Mouse (Mus musculus) monocyte, adult 5-6 weeks (primary cell): Measurements from ENCODE around the gene Pdpk1. TPM values are rescaled to one million over a fixed set of nuclear protein-coding genes. Genes with fewer than 3 reads are reported as not detected.
A peak's percentile ranks its signal among the peaks of the same experiment; 100 is the strongest.

Source experiments
- ATAC-seq: fragments of 153-309, 156-312 bp; replicated peaks from 2 replicates; pipeline ENCODE4 v1.8.0; 2017; ENCODE audit warnings: mild to moderate bottlenecking; ENCODE audit not compliant: low TSS enrichment, insufficient number of reproducible peaks, severe bottlenecking, poor library complexity, low FRiP score
- total RNA-seq: library from RNA; stranded (forward); fragments of 200-1000, 200-491, 200-594 nt; gene quantifications from 3 replicates; pipeline ENCODE4 v1.2.3, GENCODE M21; 2017

The Pdpk1 gene
- total RNA-seq, 1 experiment from 2014 or later, result 37.3 TPM

DNA sequence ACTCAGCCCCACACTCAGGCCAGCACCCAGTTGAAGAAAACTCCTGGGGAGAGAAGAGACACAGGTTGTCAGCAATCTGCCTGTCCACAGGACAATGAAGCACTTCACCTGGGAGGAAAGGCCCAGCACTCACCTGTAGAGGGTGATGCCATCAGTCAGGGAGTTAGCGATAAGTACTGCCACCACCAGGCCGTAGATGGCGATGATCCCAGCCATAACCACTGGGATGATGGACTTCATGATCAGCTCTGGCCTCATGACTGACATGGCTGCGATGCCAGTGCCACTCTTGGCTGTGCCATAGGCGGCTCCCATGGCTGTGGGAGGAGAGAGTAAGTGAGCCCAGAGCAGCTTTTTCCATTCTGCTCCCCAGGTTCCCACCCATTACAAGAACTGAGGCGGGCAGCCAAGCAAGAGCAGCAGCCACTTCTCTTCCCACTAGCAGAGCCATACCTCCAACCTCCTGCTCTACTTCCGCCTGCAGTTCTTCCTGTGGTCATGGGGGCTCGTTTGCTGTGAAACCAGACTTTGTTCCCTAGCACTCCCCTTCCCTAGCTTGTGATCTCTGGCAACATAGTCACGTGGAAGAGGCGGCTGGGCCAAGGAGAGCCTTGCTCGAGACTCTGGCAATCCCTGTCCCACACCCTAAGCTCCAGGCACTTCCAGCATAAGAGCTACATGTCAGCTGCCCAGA, 14.0 kb upstream of the Pdpk1 start:
- ATAC-seq, result no peak

DNA sequence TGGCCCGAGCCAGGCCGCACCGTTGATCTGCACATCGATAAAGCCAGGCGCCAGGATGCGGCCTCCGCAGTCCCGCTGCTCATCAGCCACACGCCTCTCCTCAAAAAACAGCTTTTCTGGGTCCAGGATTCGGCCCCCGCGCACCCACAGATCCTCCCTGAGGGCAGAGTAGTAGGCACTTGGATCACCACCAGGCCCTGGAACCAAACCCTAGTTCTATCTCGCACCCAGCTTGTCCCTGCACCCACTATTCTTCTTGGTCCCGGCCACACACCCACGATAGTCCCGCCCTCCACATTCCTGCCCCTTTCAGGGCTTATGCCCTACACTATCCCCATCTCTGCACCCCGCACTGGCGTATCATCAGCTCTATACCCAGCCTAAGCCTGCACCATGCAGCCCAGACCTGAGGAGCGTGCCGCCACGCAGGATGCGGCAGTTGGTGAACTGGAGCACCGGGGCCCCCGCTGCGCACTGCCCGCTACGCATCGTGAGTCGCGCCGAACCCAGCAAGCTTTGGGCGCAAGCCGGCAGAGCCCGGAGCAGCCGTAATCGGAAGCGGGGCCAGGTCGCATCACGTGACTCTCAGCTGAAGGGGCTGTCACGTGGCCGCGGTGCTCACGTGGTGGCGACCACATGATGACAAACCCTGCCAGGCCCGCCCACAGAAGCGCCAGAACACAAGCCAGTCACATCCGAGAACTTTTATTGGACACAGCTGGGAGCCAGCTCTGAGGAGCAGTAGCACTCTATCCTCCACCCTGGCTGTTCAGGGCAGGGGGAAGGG, 12.6 kb upstream of the Pdpk1 start, which contains the start of gene Amdhd2:
TSS of gene Amdhd2 (minus strand) at position 591 of the 787 bp plus-strand sequence.
- peak; percentile 73 for ATAC-seq

DNA sequence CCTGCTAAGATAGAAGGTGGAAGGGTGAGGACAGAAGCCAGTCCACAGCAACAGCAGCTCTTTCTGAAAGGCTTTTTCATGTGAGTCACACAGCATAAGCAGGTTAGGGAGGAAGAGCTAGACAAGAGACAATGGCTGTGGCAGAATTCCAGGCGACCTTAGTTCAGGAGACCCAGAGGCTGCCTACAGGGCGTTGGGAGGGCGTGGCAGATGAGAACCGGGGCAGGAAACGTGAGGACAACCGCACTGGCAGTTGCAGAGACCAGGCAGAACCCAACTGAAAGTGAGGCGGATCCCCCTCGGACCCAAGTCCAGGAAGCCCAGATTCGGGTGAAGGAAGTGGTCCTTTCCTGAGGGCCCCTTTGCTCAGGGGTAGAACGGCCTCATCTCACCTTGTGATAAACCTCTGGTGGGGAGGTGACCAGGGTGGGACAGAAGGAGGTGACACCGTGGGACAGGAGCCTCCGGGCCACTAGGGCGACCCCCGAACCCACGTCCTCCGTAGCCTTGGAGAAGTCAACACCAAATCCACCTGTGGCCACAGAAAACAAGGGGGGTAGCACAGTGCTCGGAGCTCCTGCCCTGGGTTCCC, 12.0 kb upstream of the Pdpk1 start:
- no peak for ATAC-seq

DNA sequence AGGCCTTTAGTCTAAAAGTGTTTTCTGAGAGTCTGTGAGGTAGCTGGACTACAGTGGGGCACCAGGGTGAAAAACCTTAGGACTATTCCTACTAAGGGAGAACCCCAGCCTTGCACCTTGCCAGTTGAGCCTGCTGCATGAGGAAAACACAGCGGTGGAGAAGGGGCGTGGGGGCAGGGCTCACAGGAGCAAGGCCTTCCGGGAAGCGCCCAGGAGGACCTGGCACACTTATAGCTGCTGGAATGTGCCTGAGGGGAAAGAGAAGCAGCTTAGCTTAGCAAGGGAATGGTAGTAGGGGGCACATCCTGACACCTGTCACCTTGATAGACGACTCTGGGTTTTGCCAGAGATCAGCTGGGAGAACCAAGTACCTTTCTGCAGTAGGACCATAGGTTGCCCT, 10.7 kb upstream of the Pdpk1 start:
- no peak for ATAC-seq

DNA sequence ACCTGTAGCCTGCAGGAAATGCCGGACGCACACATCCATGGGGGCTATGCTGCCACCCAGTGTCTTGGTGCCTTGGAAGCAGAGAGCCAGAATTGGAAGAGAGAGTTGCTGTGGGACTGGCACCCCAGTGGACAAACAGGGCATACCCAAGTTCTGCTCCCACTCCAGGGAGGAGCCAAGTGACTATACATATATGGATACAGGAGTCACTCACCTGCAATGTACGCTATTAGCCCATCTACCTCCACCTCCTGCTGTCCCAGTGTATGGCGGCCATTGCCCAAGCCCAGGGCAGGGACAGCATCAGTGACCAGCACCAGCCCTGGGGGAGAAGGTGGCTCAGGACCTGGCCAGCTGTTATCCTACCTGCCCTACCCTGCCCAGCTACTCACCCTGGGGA, 6.8 kb upstream of the Pdpk1 start:
- no peak for ATAC-seq

DNA sequence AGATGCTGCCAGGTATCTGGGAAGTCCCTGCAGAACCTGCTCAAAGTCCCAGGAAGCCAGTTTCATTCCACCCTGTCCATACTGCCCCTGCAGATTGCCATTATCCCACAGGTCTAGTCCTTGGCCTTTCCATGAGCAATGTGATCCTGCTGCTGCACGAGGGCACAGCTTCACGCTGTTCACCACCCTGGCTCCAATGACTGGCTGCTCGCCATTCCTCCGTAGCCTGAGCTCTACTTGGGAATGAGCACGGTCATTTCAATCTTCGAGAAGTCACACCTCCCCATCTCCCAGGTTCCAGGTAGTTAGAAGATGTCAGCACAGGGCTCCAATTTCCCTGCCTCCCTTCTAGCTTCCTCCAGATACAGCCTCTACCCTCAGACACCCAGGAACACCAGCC, 6.4 kb upstream of the Pdpk1 start:
- no peak for ATAC-seq

DNA sequence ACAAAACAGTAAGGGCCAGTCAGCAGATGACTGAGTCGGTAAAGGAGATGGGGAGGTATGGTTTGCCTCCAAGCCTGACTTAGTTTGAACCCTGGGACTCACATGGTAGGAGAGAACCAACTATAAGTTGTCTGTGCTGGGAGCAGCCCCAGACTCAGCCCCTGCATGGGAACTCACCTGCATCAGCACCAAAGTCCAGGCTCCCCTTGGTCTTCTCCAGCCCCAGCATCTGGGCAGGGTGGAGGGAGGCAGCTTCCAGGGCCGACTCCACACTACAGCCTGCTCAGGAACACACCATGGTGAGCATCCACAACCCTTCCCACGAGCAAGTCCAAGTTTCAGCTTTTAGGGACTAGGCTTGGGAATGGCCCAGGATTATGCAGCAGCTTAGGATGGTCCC, 5.7 kb upstream of the Pdpk1 start:
- ATAC-seq, result no peak

DNA sequence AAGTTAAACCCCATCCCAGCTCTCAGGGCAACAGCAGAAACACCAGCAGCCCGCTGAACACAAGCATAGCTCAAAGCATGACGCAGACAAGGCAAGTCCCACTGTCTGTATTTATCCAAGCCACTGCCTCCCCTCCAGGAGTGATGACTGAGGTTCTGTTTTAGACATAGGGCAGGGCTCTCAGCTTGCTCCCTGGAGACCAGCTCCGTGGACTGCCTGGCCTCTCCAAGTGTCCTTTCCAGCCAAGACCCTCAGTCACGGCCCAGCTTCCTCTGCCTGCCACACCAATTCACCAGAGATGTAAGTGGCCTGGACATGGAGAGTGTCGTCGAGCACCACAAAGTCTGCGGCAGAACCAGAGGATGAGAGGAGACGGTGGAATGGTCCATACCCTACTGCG, 5.0 kb upstream of the Pdpk1 start:
- no peak for ATAC-seq

DNA sequence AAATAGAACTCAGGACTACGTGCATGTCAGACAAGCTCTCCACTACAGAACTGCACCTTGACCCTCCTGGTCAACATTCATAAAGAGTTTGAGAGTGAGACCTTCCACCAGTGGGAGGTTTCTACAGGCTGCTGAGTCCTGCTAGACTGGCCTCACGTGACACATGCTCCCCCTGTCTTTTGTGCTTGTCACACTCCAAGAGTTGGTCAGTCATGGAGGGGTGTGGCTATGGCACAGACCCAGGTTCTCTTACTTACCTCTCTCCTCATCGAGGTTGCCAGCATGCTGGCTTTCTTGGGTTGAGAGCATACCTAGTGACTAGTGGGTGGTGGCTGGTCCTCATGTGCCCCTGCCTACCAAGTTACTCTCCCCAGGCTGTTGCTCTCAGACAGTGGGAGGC, 3.7 kb upstream of the Pdpk1 start:
- no peak for ATAC-seq

DNA sequence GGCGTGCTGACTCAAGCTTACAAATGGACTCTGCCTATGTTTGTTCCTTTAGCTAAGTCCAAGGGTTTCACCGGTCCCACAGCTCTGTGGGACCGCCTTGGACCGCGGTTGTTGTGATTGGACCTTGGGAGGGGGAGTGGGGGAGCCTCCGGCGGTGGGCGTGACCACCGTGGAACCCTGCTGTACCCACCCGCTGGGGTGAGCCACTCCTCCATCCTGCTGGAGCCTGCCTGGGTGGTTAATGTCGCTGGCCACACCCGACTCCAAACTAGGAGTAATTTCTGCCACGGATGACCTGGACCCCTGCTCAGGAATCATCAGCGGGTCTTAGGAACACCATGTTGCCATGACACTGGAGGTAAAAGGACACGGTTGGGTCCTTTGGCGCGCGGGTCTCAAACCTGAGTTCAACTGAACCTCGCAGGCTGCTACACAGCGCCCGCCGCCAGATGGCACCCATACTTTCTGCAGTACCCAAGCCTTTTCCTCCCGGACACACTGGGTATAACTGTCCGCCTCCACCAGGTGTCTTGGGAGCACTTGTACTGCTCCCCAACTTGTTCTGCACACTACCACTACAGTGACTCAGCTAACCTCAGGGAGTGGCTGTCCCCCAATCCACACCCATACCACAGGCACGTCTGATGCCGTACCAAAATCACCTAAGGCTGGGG, 1.3 kb upstream of the Pdpk1 start:
- peak; percentile 92 for ATAC-seq

DNA sequence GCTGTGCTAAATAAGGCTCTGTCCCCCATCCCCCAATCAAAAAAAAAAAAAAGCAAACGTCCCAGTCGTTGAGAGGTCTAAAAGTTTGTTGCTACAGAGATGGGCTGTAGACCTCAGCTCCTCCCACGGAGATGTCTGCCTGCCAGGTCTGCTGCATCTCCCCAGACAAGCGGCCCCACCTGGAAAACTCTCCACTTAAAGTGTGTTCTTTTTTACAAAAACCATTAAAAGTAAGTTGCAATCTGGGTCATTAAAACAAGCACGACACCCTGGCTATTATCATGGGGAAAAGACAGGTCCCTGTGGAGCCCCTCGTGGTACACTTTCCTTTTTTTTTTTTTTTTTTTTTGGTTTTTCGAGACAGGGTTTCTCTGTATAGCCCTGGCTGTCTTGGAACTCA, 658 bp upstream of the Pdpk1 start:
- ATAC-seq, result no peak

DNA sequence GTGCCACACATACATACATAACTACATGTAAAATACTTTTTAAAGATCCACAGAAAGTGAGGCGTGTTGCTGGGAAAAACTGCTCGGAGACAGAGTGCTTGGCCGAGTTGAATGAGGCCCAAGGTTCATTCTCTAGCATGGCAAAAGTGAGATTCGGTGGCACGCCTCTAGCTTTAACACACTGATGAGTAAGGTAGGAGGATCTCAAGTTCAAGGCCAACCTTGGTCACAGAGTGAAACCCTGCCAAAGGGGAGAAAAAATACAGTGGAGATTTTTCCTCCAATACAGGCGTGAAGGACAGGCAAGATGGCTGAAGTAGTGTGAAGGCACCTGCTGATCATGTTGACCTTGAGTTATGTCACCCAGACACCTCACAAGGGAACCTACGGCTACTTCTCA, 1.3 kb downstream of the Pdpk1 start:
- ATAC-seq, result no peak

DNA sequence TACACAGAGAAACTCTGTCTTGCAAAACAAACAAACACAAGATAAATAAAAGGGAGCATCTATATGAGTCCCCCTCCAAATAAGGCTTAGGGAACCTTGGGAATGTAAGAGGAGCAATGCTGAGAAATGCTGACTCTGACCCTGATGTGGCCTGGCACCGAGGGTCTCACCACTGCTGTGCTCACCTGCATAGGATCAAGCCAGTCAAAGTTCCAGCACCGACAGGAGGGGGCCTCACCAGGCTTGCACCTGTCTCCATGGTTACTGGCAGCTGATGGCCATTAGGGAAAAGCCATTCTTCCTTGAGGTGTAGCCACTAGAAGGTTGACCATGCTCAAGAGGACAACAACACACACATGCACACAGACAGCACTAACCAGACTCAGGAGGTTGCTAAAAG, 7.8 kb downstream of the Pdpk1 start:
- ATAC-seq, result no peak

DNA sequence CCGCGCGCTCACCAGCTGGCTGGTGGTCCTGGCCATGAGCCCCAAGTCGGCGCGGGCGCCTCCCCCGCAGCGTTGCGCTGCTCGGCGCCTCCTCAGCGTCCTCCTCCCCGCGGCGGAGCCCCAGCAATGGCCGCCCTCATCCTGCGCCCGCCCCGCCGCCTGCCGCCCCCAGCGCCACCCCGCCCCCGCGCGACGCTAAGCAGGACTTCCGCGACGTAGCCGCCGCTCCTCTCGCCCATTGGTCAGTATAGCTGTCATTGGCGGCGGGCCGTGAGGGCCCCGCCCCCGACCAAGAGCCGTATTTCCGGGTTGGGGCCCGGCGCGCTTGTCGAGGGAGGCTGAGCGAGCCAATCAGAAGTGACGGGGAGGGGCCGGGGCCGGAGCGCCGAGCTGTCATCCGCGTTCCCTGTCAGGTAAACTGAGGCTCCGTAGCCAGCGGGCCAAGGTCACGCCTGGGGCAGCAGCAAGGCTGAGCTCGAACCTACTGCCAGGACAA, 9.3 kb downstream of the Pdpk1 start:
- peak; percentile 92 for ATAC-seq

DNA sequence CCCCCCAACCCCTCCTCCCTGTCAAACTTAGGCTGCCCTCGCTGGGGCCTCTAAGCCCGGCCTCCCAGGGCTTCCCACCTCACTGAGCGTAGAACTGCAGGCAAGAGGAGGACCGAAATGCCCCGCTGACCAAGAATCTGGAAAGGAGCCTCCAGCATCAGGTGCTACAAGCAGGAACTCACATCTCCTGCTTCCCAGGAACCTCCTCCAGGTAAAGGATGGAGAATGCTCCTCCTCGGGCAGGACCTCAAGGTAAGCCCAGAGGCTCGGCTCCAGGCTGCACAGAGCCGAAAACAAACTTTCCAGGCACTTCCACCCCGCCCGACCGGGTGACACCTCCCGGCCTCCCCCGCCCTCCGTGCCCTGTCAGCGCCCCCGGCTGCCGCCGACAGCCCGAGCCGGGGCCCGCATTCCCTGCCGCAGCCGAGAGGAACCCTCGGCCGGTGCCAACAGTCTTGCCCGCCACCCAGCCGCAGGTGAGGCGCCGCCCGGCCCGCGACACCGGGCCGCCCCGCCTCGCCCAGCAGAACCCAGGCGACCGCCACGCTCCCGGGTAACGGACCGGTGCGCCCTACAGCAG, 9.8 kb downstream of the Pdpk1 start:
- ATAC-seq, result no peak

DNA sequence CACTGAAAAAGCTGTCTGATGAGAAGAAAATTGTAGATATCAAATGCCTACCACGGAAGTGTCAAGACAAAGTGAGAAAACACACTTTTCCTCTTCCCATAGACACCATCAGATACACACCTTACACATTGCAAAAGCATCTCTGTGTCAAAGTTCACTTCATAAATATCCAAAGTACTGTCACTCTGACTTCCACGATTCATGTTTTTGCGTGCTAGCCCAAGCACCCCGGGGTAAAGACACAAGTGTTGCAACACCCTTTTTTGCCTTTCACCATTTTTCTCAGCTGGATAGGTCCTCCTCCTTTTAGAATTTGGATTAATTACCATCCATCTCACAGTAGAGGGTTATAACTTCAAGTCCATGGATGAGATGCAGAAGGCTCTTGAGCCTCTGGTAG, 10.8 kb downstream of the Pdpk1 start:
- ATAC-seq, result no peak

DNA sequence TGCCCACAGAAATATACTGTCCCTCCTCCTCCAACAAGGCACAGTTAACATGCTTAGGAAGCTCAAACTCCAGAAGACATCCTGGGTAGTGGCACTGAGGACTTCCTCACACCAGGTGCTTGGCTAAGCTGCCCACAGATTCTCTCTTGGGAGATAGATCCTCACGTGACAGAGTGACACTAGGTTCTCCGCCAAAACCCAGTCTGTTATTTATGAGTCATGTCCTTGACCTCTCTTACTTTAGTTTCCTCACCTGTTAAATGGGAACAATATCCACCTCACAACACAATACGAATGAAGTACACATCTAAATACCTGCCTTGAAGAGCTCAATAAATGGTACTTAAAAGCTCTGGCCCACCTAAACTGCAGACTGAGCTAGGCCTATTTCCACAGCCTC, 11.5 kb downstream of the Pdpk1 start:
- ATAC-seq, result no peak

DNA sequence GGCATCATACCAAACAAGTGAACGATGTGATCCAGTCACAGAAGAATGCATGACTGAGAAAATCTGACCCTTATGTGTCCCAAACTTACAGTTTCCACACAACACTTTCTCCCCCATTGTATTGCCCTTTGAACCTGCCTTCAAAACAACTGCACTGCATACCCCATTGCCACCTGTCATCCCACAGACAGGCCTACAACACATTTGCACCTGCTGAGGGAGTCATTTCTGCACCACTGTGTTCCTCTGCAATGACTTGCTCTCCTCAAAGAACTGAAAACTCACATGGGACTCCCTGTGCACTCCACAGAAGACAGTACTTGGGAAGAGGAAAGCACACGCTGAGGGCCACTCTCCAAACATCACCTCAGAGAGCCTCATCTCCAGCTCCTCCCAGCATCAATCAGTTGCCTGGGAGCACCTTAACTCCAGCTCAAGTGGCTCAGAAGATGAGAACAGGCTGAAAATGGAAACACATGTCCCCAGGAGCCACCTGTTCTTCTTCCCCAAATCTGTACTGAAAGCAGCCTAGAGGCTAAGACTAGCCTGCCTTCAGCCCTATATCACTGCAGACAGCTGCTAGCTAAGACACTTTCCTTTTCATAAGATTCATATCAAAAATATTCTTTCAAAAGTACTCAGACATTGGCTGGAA, 13.4 kb downstream of the Pdpk1 start:
- no peak for ATAC-seq

DNA sequence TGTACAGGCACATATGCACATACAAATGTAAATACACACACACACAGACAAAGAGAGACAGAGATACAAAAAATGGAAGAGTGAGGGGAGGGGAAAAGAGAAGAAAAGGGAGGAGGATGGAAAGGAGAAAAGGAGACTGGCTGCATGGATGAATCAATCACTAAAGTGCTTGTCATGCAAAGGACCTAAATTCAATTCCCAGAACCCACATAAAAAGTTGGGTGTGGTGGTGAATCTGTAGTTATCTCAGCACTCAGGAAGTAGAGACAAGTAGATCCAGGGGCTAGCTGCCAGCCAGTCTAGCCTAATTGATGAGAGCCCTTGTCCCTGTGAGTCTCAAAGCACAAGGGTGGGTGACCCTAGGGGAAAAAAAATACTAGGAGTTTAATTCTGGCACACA, 16.7 kb downstream of the Pdpk1 start:
- ATAC-seq, result no peak
